In the genomic region with DNA sequence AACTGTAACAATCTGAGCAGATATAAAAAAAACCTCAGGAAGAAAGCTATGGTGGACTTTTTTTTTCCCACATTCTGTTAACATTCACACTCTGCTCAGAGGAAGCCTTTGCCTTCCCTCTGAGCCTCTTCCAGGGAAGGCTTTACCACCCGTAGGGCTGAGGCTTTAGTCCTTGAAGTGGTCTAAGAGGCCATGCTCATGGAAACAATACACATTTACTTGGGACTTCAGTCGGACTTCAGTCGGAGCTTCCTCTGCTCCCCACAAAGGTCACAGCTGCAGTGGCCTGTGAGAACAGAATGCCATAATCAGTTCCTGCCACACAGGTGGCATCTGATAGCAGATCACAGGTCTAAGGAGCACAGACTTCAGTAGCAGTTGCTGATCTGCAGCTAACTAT, we compare ENCODE assay signal across 12 mouse cellular contexts.
"Had no signal": no experiment of that assay in that cellular context is flagged by ENCODE, and none has a peak within 500 bp of the region (broad histone marks: within the 10 kb centered on the region; RNA-seq: fewer than 3 reads in every experiment).

No protein-coding gene starts in this region.

- H3K27ac ChIP-seq: limb, embryonic 12.5 days; liver, embryonic 13.5 days; midbrain, embryonic 13.5 days; stomach, embryonic 15.5 days had no signal

- H3K36me3 ChIP-seq: limb, embryonic 12.5 days; liver, embryonic 13.5 days; stomach, embryonic 15.5 days had no signal

- H3K4me1 ChIP-seq: stomach, embryonic 15.5 days had no signal

- ATAC-seq: liver, postnatal 0 days; lung, postnatal 0 days had no signal

- H3K9me3 ChIP-seq: liver, embryonic 13.5 days; stomach, embryonic 15.5 days had no signal

- DNase-seq: kidney, postnatal 14 days; liver; liver, embryonic 13.5 days; liver, postnatal 0 days; lung, postnatal 36 days; right cerebral cortex, postnatal 14 days; thymus, adult 2 months; thymus, postnatal 25 days had no signal

- H3K27me3 ChIP-seq: liver, embryonic 13.5 days; midbrain, embryonic 13.5 days; stomach, embryonic 15.5 days had no signal

- H3K4me3 ChIP-seq: limb, embryonic 12.5 days; liver, embryonic 13.5 days; midbrain, embryonic 13.5 days; stomach, embryonic 15.5 days had no signal

- H3K9ac ChIP-seq: limb, embryonic 12.5 days; liver, embryonic 13.5 days; liver, postnatal 0 days; midbrain, embryonic 13.5 days; stomach, embryonic 15.5 days had no signal

- H3K4me2 ChIP-seq: limb, embryonic 12.5 days; liver, embryonic 13.5 days; midbrain, embryonic 13.5 days; stomach, embryonic 15.5 days had no signal
